Mouse (Mus musculus): ENCODE results near the gene Dgka. TPM values are rescaled to one million over a fixed set of nuclear protein-coding genes. Genes with fewer than 3 reads are reported as not detected.
"Not testable (repeated sequence)": the region's sequence is repeated elsewhere in the genome, so short reads cannot be mapped to it uniquely, and the experiment has no call there.

Gene Dgka
- total RNA-seq, 2 experiments from 2014 or later: 16.2 to 20.2 TPM

GRCm38 (mm10) chr10:128737435-128737834, 7.2 kb downstream of the Dgka start:
- DNase-seq: peak; percentile 60 to 67

- DNase-seq: no peak
Observed at GRCm38 (mm10) chr10:128731992-128732391, 12.7 kb downstream of the Dgka start.

- peak; percentile 78 to 84 for DNase-seq
Observed at GRCm38 (mm10) chr10:128731002-128731433, 13.6 kb downstream of the Dgka start.

GRCm38 (mm10) chr10:128728059-128728458, 16.6 kb downstream of the Dgka start:
- DNase-seq: no peak

- DNase-seq: not testable (repeated sequence)
Observed at GRCm38 (mm10) chr10:128725466-128725865, 19.2 kb downstream of the Dgka start.

GRCm38 (mm10) chr10:128715559-128716537, 28.8 kb downstream of the Dgka start:
- no peak for DNase-seq

- not testable (repeated sequence) for DNase-seq
Observed at GRCm38 (mm10) chr10:128711318-128711717, 33.3 kb downstream of the Dgka start.

GRCm38 (mm10) chr10:128705317-128705693, 39.4 kb downstream of the Dgka start:
- no peak for DNase-seq

- DNase-seq: peak; percentile 95 to 97
Observed at GRCm38 (mm10) chr10:128704491-128705316, 40.0 kb downstream of the Dgka start, which contains the start of gene Cdk2. TSS of gene Cdk2 (minus strand) at chr10:128705031.

GRCm38 (mm10) chr10:128703895-128704294, 40.8 kb downstream of the Dgka start, which contains the start of gene Pmel:
TSS of gene Pmel (plus strand) at chr10:128704195.
- no peak for DNase-seq

- DNase-seq: peak; percentile 35 to 53
Observed at GRCm38 (mm10) chr10:128702328-128703007, 42.2 kb downstream of the Dgka start.

GRCm38 (mm10) chr10:128700712-128701111, 43.9 kb downstream of the Dgka start:
- DNase-seq: no peak

- no peak for DNase-seq
Observed at GRCm38 (mm10) chr10:128699611-128700010, 45.0 kb downstream of the Dgka start.

GRCm38 (mm10) chr10:128699006-128699405, 45.6 kb downstream of the Dgka start:
- no peak for DNase-seq

GRCm38 (mm10) chr10:128697072-128697725, 47.5 kb downstream of the Dgka start:
- DNase-seq: no peak

GRCm38 (mm10) chr10:128695992-128696807, 48.5 kb downstream of the Dgka start, which contains the start of gene Rab5b:
TSS of gene Rab5b (minus strand) at chr10:128696264.
- DNase-seq: peak; percentile 98 to 99

- no peak for DNase-seq
Observed at GRCm38 (mm10) chr10:128695411-128695991, 49.2 kb downstream of the Dgka start.

- DNase-seq: peak in 1 of 2 experiments; percentile 33
Observed at GRCm38 (mm10) chr10:128674469-128675008, 70.1 kb downstream of the Dgka start.

GRCm38 (mm10) chr10:128673763-128674468, 70.7 kb downstream of the Dgka start, which contains the start of gene Suox:
TSS of gene Suox (minus strand) at chr10:128674073.
- DNase-seq: peak; percentile 85 to 91

All from adrenal gland, postnatal 36 days (tissue).